Mouse (Mus musculus): Measurements from ENCODE around the gene Camk2n1. TPM values are rescaled to one million over a fixed set of nuclear protein-coding genes. Genes with fewer than 3 reads are reported as not detected.

Gene Camk2n1
- total and polyA plus RNA-seq, 3 experiments: 0.10 TPM; not detected in 2

DNA sequence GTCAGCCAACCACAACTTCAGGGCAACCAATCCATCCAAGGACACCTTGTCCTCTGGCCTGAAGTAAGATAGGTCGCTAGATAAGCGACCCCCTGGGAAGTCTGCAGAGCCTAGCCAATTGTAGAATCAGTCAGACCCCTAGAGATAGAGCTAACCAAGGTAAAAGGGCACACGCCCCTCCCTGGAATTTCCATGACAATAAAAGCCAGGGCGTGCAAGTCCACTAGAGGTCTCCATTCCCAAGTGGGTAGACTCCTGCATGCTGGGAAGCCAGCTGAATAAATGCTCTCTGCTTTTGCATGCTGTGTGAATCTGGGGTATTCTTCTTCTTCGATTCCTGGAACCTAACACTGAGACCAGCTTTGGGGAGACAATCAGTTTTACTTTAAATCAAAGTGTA, 37.7 kb upstream of the Camk2n1 start:
- no peak overlapping the region for H3K27ac ChIP-seq (ENCODE audit: control insufficient read depth, low read depth, low read length)
- H3K36me3 ChIP-seq (ENCODE audit: control insufficient read depth in 1 of 2, insufficient read depth in 2 of 2, low read length in 2 of 2): no peaks in the 10 kb centered on the region
- H3K79me2 ChIP-seq (ENCODE audit: control insufficient read depth, insufficient read depth, low read length, poor library complexity): no peaks in the 10 kb centered on the region
- no peak for TF ChIP-seq POLR2A (IDR thresholded peaks at IDR 0.05; ENCODE audit: control insufficient read depth in 1 of 2, insufficient read depth in 1 of 2, low read depth in 1 of 2, low read length in 2 of 2, poor library complexity in 1 of 2)
- no peak for TF ChIP-seq MAFK (IDR thresholded peaks at IDR 0.05; ENCODE audit: borderline replicate concordance, low read depth, low read length)
- no peak for TF ChIP-seq ETS1 (IDR thresholded peaks at IDR 0.05; ENCODE audit: low read depth, low read length)
- TF ChIP-seq BHLHE40 (IDR thresholded peaks at IDR 0.05; ENCODE audit: borderline replicate concordance, low read depth, low read length): no peak
- H3K9ac ChIP-seq (ENCODE audit: control insufficient read depth, low read depth, low read length, poor library complexity, severe bottlenecking): no peak overlapping the region
- no peaks in the 10 kb centered on the region for H3K9me3 ChIP-seq (replicated peaks; ENCODE audit: insufficient read depth, low read length)
- no peak overlapping the region for H3K4me3 ChIP-seq (ENCODE audit: control insufficient read depth in 1 of 2, insufficient read depth in 1 of 2, low read depth in 2 of 2, low read length in 2 of 2)
- peaks cover 0 to 7% of the 10 kb centered on the region in 2 experiments; a peak in 2 of 4 replicates for H3K27me3 ChIP-seq (ENCODE audit: control insufficient read depth in 1 of 2, insufficient read depth in 2 of 2, low read length in 2 of 2)
- no peaks in the 10 kb centered on the region for H3K4me1 ChIP-seq (ENCODE audit: control insufficient read depth in 1 of 2, insufficient read depth in 2 of 2, low read length in 2 of 2)
- DNase-seq (ENCODE audit: low read depth, low spot score): no peak

DNA sequence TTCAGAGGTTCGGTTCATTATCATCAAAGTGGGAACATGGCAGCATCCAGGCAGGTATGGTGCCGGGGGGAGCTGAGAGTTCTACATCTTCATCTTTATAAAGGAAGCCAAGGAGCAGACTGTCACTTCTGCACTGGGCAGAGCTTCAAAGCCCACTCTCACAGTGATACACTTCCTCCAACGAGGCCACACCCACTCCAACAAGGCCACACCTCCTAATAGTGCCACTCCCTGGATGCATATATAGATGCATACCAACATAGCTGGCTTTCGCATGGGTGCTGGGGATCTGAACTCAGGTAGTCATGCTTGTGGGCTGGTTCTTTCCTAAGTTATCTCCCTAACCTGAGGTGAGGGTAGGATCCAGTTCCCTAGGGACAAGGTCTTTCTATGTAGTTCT, 36.2 kb upstream of the Camk2n1 start:
- DNase-seq (ENCODE audit: low read depth, low spot score): no peak
- H3K9me3 ChIP-seq (replicated peaks; ENCODE audit: insufficient read depth, low read length): no peaks in the 10 kb centered on the region
- H3K27ac ChIP-seq (ENCODE audit: control insufficient read depth, low read depth, low read length): no peak overlapping the region
- H3K27me3 ChIP-seq (ENCODE audit: control insufficient read depth in 1 of 2, insufficient read depth in 2 of 2, low read length in 2 of 2): peaks cover 0 to 9% of the 10 kb centered on the region in 2 experiments; a peak in 2 of 4 replicates
- H3K4me1 ChIP-seq (ENCODE audit: control insufficient read depth in 1 of 2, insufficient read depth in 2 of 2, low read length in 2 of 2): no peaks in the 10 kb centered on the region
- H3K79me2 ChIP-seq (ENCODE audit: control insufficient read depth, insufficient read depth, low read length, poor library complexity): no peaks in the 10 kb centered on the region
- no peak overlapping the region for H3K9ac ChIP-seq (ENCODE audit: control insufficient read depth, low read depth, low read length, poor library complexity, severe bottlenecking)
- H3K4me3 ChIP-seq (ENCODE audit: control insufficient read depth in 1 of 2, insufficient read depth in 1 of 2, low read depth in 2 of 2, low read length in 2 of 2): no peak overlapping the region
- no peak for TF ChIP-seq SMC3 (IDR thresholded peaks at IDR 0.05; ENCODE audit: low read depth, low read length)
- no peak for TF ChIP-seq ELF1 (IDR thresholded peaks at IDR 0.05; ENCODE audit: low read depth, low read length)
- no peak for TF ChIP-seq NELFE (IDR thresholded peaks at IDR 0.05; ENCODE audit: low read depth, low read length)
- no peak for TF ChIP-seq TCF12 (IDR thresholded peaks at IDR 0.05; ENCODE audit: low read depth, low read length)
- no peak for TF ChIP-seq MYC (IDR thresholded peaks at IDR 0.05; ENCODE audit: low read depth, low read length)
- TF ChIP-seq MYB (IDR thresholded peaks at IDR 0.05; ENCODE audit: low read depth, low read length): no peak
- no peak for TF ChIP-seq KAT2A (conservative IDR thresholded peaks at IDR 0.05; ENCODE audit: low read depth, low read length)
- no peaks in the 10 kb centered on the region for H3K36me3 ChIP-seq (ENCODE audit: control insufficient read depth in 1 of 2, insufficient read depth in 2 of 2, low read length in 2 of 2)

DNA sequence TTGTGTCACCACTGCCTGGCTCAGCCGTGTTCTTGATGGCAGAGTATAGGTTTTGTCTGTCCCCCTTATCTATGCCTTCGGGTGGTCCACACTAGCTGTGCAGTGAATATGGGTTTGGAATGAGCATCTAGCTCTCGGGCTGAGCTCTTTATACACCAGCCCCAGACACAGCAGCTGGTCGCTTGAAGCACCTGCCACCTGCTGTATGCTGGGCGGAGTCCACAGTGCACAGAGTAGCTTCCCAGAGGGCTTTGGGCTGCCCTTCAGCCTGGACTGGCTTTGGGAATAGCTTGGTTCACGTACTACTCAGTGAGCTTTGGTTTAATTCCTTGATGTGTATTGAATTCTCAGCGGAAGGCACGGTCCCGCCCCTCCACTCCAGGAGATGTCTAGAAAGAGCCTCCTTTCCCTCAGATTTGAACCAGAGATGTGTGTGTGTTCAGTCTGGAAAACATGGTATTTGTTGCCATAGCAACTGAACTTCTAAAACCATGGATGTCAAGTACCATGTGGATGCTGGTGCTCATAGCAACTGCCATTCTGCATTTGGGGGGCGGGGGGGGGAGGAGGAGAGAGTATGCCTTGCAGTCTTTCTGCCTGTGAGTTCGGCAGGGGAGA, 35.7 kb upstream of the Camk2n1 start:
- no peaks in the 10 kb centered on the region for H3K79me2 ChIP-seq (ENCODE audit: control insufficient read depth, insufficient read depth, low read length, poor library complexity)
- no peak for DNase-seq (ENCODE audit: low read depth, low spot score)
- H3K36me3 ChIP-seq (ENCODE audit: control insufficient read depth in 1 of 2, insufficient read depth in 2 of 2, low read length in 2 of 2): no peaks in the 10 kb centered on the region
- no peak overlapping the region for H3K27ac ChIP-seq (ENCODE audit: control insufficient read depth, low read depth, low read length)
- H3K9me3 ChIP-seq (replicated peaks; ENCODE audit: insufficient read depth, low read length): no peaks in the 10 kb centered on the region
- H3K4me1 ChIP-seq (ENCODE audit: control insufficient read depth in 1 of 2, insufficient read depth in 2 of 2, low read length in 2 of 2): no peaks in the 10 kb centered on the region
- TF ChIP-seq SMC3 (IDR thresholded peaks at IDR 0.05; ENCODE audit: low read depth, low read length) (no peak), GABPA (IDR thresholded peaks at IDR 0.05; ENCODE audit: low read depth, low read length) (no peak), MXI1 (IDR thresholded peaks at IDR 0.05; ENCODE audit: low read depth, low read length) (no peak), KAT2A (conservative IDR thresholded peaks at IDR 0.05; ENCODE audit: low read depth, low read length) (no peak), ZNF384 (IDR thresholded peaks at IDR 0.05; ENCODE audit: low read depth, low read length) (no peak)
- no peak overlapping the region for H3K4me3 ChIP-seq (ENCODE audit: control insufficient read depth in 1 of 2, insufficient read depth in 1 of 2, low read depth in 2 of 2, low read length in 2 of 2)
- H3K9ac ChIP-seq (ENCODE audit: control insufficient read depth, low read depth, low read length, poor library complexity, severe bottlenecking): no peak overlapping the region
- H3K27me3 ChIP-seq (ENCODE audit: control insufficient read depth in 1 of 2, insufficient read depth in 2 of 2, low read length in 2 of 2): peaks cover 0 to 9% of the 10 kb centered on the region in 2 experiments; a peak in 2 of 4 replicates
